Mouse (Mus musculus) embryonic fibroblast, embryonic 13.5 days (primary cell): ENCODE measurements around the gene Ldb2.

ENCODE experiments used
- CTCF ChIP-seq: IDR thresholded peaks from 2 replicates; pipeline ENCODE4 v1.5.1; 2011; ENCODE audit warnings: mild to moderate bottlenecking, control low read depth, low read length, moderate library complexity, borderline replicate concordance; ENCODE audit not compliant: insufficient read depth
- POLR2A ChIP-seq: IDR thresholded peaks from 2 replicates; pipeline ENCODE4 v1.6.1; 2011; ENCODE audit warnings: low read depth, mild to moderate bottlenecking, control low read depth, low read length, moderate library complexity

DNA sequence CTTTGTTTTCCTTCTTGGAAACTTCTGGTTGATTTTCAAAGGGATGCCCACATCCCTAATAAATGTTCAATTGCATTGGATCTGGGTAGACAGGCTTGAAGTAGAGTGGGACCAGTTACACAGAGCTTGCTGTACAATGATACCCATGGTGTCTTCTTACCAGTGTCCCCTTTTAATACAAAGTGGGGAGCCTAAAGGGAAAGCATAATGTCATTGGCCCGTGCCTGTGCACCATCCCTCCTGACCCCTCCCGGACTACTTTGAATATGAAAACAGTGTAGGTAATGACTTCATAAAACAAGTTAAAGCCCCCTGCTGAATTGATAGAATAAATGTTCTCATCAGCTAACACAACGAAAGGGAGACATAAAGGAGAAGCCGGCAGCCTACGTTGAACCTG, 172.0 kb downstream of the Ldb2 start:
- TF ChIP-seq CTCF (no peak), POLR2A (no peak)
